Mouse (Mus musculus) erythroblast, embryonic 14.5 days (primary cell): ENCODE data around the gene Cd6. TPM values are rescaled to one million over a fixed set of nuclear protein-coding genes. Genes with fewer than 3 reads are reported as not detected.

ENCODE experiments used
- H3K27me3 ChIP-seq: 2 replicates; pipeline ENCODE4 v1.6.1; 2012; ENCODE audit warnings: inconsistent platforms; ENCODE audit not compliant: control insufficient read depth
- H3K36me3 ChIP-seq: 2 replicates; pipeline ENCODE4 v1.6.1; 2012; ENCODE audit warnings: mild to moderate bottlenecking, inconsistent platforms; ENCODE audit not compliant: control insufficient read depth
- H3K4me1 ChIP-seq: 2 replicates; pipeline ENCODE4 v1.6.1; 2012; ENCODE audit warnings: inconsistent platforms; ENCODE audit not compliant: control insufficient read depth
- H3K4me3 ChIP-seq: replicated peaks from 2 replicates; pipeline ENCODE3; 2012; ENCODE audit warnings: moderate library complexity, mild to moderate bottlenecking, inconsistent platforms
- H3K9me3 ChIP-seq: 2 replicates; pipeline ENCODE4 v1.6.1; 2012; ENCODE audit warnings: low read length, inconsistent platforms, mixed read lengths; ENCODE audit not compliant: control insufficient read depth
- GATA1 ChIP-seq: IDR thresholded peaks from 2 replicates; pipeline ENCODE4 v1.6.1; 2012; ENCODE audit warnings: low read length, inconsistent platforms, mixed read lengths
- TAL1 ChIP-seq: IDR thresholded peaks from 3 replicates; pipeline ENCODE4 v1.6.1; 2012; ENCODE audit warnings: low read length, inconsistent platforms, mixed read lengths
- polyA plus RNA-seq: library from polyadenylated mRNA; stranded (reverse); fragments of >175 nt; gene quantifications from 2 replicates; pipeline ENCODE4 v1.2.3, GENCODE M21; 2012

Gene Cd6
- polyA plus RNA-seq, 1 experiment: not detected

GRCm38 (mm10) chr19:10793044-10793443 lies 36.8 kb downstream of the Cd6 start:
- no peak for TF ChIP-seq TAL1
- TF ChIP-seq GATA1: no peak

GRCm38 (mm10) chr19:10790323-10790722 lies 39.5 kb downstream of the Cd6 start:
- no peak for TF ChIP-seq TAL1
- TF ChIP-seq GATA1: no peak
- Histone ChIP-seq H3K9me3 (no peaks in the 10 kb centered on the region), H3K27me3 (no peaks in the 10 kb centered on the region), H3K36me3 (no peaks in the 10 kb centered on the region), H3K4me3 (no peak overlapping the region), H3K4me1 (no peaks in the 10 kb centered on the region)

More at GRCm38 (mm10) chr19:10793044-10793443, 36.8 kb downstream of the Cd6 start:
- Histone ChIP-seq H3K27me3 (no peaks in the 10 kb centered on the region), H3K9me3 (no peaks in the 10 kb centered on the region), H3K4me3 (no peak overlapping the region), H3K4me1 (no peaks in the 10 kb centered on the region), H3K36me3 (no peaks in the 10 kb centered on the region)

GRCm38 (mm10) chr19:10788242-10788641 lies 41.6 kb downstream of the Cd6 start:
- Histone ChIP-seq H3K36me3 (no peaks in the 10 kb centered on the region), H3K27me3 (no peaks in the 10 kb centered on the region), H3K4me3 (no peak overlapping the region), H3K9me3 (no peaks in the 10 kb centered on the region), H3K4me1 (no peaks in the 10 kb centered on the region)
- TF ChIP-seq TAL1 (no peak), GATA1 (no peak)

- no peak for TF ChIP-seq TAL1
- no peak for TF ChIP-seq GATA1
- no peaks in the 10 kb centered on the region for H3K27me3 ChIP-seq
- no peaks in the 10 kb centered on the region for H3K36me3 ChIP-seq
- no peaks in the 10 kb centered on the region for H3K4me1 ChIP-seq
- no peaks in the 10 kb centered on the region for H3K9me3 ChIP-seq
- no peak overlapping the region for H3K4me3 ChIP-seq
These were observed 42.5 kb downstream of the Cd6 start for GRCm38 (mm10) chr19:10787406-10787805.

- no peaks in the 10 kb centered on the region for H3K4me1 ChIP-seq
- H3K4me3 ChIP-seq: no peak overlapping the region
- no peaks in the 10 kb centered on the region for H3K9me3 ChIP-seq
These were observed 43.1 kb downstream of the Cd6 start for GRCm38 (mm10) chr19:10786753-10787152.

GRCm38 (mm10) chr19:10784796-10785459 lies 44.9 kb downstream of the Cd6 start:
- no peaks in the 10 kb centered on the region for H3K27me3 ChIP-seq
- H3K36me3 ChIP-seq: no peaks in the 10 kb centered on the region
- TF ChIP-seq GATA1 (no peak), TAL1 (no peak)
- no peaks in the 10 kb centered on the region for H3K9me3 ChIP-seq
- H3K4me1 ChIP-seq: no peaks in the 10 kb centered on the region
- H3K4me3 ChIP-seq: no peak overlapping the region

More at GRCm38 (mm10) chr19:10786753-10787152, 43.1 kb downstream of the Cd6 start:
- Histone ChIP-seq H3K27me3 (no peaks in the 10 kb centered on the region), H3K36me3 (no peaks in the 10 kb centered on the region)
- TF ChIP-seq GATA1 (no peak), TAL1 (no peak)

GRCm38 (mm10) chr19:10784061-10784460 lies 45.8 kb downstream of the Cd6 start:
- no peak overlapping the region for H3K4me3 ChIP-seq
- H3K36me3 ChIP-seq: no peaks in the 10 kb centered on the region
- H3K4me1 ChIP-seq: no peaks in the 10 kb centered on the region
- TF ChIP-seq TAL1: no peak
- no peak for TF ChIP-seq GATA1
- no peaks in the 10 kb centered on the region for H3K9me3 ChIP-seq
- no peaks in the 10 kb centered on the region for H3K27me3 ChIP-seq

GRCm38 (mm10) chr19:10783168-10783567 lies 46.7 kb downstream of the Cd6 start:
- no peaks in the 10 kb centered on the region for H3K36me3 ChIP-seq
- no peak overlapping the region for H3K4me3 ChIP-seq
- no peak for TF ChIP-seq GATA1
- TF ChIP-seq TAL1: no peak
- no peaks in the 10 kb centered on the region for H3K27me3 ChIP-seq
- H3K4me1 ChIP-seq: no peaks in the 10 kb centered on the region
- H3K9me3 ChIP-seq: no peaks in the 10 kb centered on the region

- H3K4me1 ChIP-seq: no peaks in the 10 kb centered on the region
- TF ChIP-seq GATA1 (no peak), TAL1 (no peak)
- H3K36me3 ChIP-seq: no peaks in the 10 kb centered on the region
- H3K27me3 ChIP-seq: no peaks in the 10 kb centered on the region
- no peak overlapping the region for H3K4me3 ChIP-seq
- H3K9me3 ChIP-seq: no peaks in the 10 kb centered on the region
These were observed 48.2 kb downstream of the Cd6 start for GRCm38 (mm10) chr19:10781641-10782040.

- Histone ChIP-seq H3K36me3 (no peaks in the 10 kb centered on the region), H3K9me3 (no peaks in the 10 kb centered on the region), H3K4me1 (no peaks in the 10 kb centered on the region), H3K4me3 (no peak overlapping the region), H3K27me3 (no peaks in the 10 kb centered on the region)
- TF ChIP-seq GATA1: no peak
- TF ChIP-seq TAL1: no peak
These were observed 53.0 kb downstream of the Cd6 start for GRCm38 (mm10) chr19:10776906-10777305.
